Mouse (Mus musculus): Measurements from ENCODE around the gene Kctd3. TPM values are rescaled to one million over a fixed set of nuclear protein-coding genes. Genes with fewer than 3 reads are reported as not detected.
A peak's percentile ranks its signal among the peaks of the same experiment; 100 is the strongest.
"Not testable (repeated sequence)": the region's sequence is repeated elsewhere in the genome, so short reads cannot be mapped to it uniquely, and the experiment has no call there.

Gene Kctd3
- 10 to 100 TPM; 14.8 to 77.1 (median 51.3) TPM for total RNA-seq (2018; cell fraction: chromatin; rRNA removed)
- total RNA-seq (2018; cell fraction: cytosol; rRNA removed) = 10 to 100 TPM in 5 of 26 experiments, 1 to 10 TPM in 21; 6.4 to 11.7 (median 8.3) TPM
- 10 to 100 TPM; 13.0 to 49.4 (median 25.3) TPM for total RNA-seq (2018; cell fraction: nucleus; rRNA removed)
- polyA plus RNA-seq (2018) = 6.9 to 8.8 TPM (median 8.8 TPM) in 3 replicates

- Histone ChIP-seq H3K36me3 (ENCODE audit: inconsistent target) (no peaks in the 10 kb centered on the region), H3K27ac (no peak within 1 kb of the TSS)
- under 1% methylated on average over 68 of the region's 74 CpGs for WGBS (ENCODE audit: missing documents)
Observed at GRCm38 (mm10) chr1:189007239-189007979, at the start of gene Kctd3. Gene Kctd3, minus strand, starts transcription at chr1:189007841.

GRCm38 (mm10) chr1:189057425-189057824 is 49.8 kb upstream of the Kctd3 start:
- Histone ChIP-seq H3K79me2 (ENCODE audit: inconsistent target) (no peaks in the 10 kb centered on the region), H3K36me3 (ENCODE audit: inconsistent target) (no peaks in the 10 kb centered on the region), H3K4me3 (ENCODE audit: inconsistent target) (no peak overlapping the region), H3K27ac (no peak overlapping the region)
- WGBS (ENCODE audit: missing documents) = 71% methylated on average over 4 of the region's 4 CpGs

More at GRCm38 (mm10) chr1:189007239-189007979, at the start of gene Kctd3:
- Histone ChIP-seq H3K79me2 (ENCODE audit: inconsistent target) (peaks cover 49% of the 10 kb centered on the region), H3K4me3 (ENCODE audit: inconsistent target) (peak within 1 kb of the TSS; percentile 60)

GRCm38 (mm10) chr1:189055933-189056332 is 48.3 kb upstream of the Kctd3 start:
- WGBS (ENCODE audit: missing documents) = 64% methylated on average over 2 of the region's 2 CpGs
- H3K4me3 ChIP-seq (ENCODE audit: inconsistent target) = no peak overlapping the region
- H3K36me3 ChIP-seq (ENCODE audit: inconsistent target) = no peaks in the 10 kb centered on the region
- H3K27ac ChIP-seq = no peak overlapping the region
- no peaks in the 10 kb centered on the region for H3K79me2 ChIP-seq (ENCODE audit: inconsistent target)

GRCm38 (mm10) chr1:189054941-189055551 is 47.4 kb upstream of the Kctd3 start:
- no peak overlapping the region for H3K4me3 ChIP-seq (ENCODE audit: inconsistent target)
- WGBS (ENCODE audit: missing documents) = 82% methylated on average over 8 of the region's 8 CpGs

GRCm38 (mm10) chr1:189054191-189054590 is 46.5 kb upstream of the Kctd3 start:
- no peak overlapping the region for H3K27ac ChIP-seq
- WGBS (ENCODE audit: missing documents) = 2% methylated on average over 5 of the region's 5 CpGs

More at GRCm38 (mm10) chr1:189054941-189055551, 47.4 kb upstream of the Kctd3 start:
- H3K36me3 ChIP-seq (ENCODE audit: inconsistent target) = no peaks in the 10 kb centered on the region
- H3K79me2 ChIP-seq (ENCODE audit: inconsistent target) = no peaks in the 10 kb centered on the region
- no peak overlapping the region for H3K27ac ChIP-seq

GRCm38 (mm10) chr1:189052189-189052588 is 44.5 kb upstream of the Kctd3 start:
- Histone ChIP-seq H3K79me2 (ENCODE audit: inconsistent target) (no peaks in the 10 kb centered on the region), H3K4me3 (ENCODE audit: inconsistent target) (no peak overlapping the region), H3K27ac (no peak overlapping the region), H3K36me3 (ENCODE audit: inconsistent target) (no peaks in the 10 kb centered on the region)
- 91% methylated on average over 4 of the region's 4 CpGs for WGBS (ENCODE audit: missing documents)

More at GRCm38 (mm10) chr1:189054191-189054590, 46.5 kb upstream of the Kctd3 start:
- Histone ChIP-seq H3K36me3 (ENCODE audit: inconsistent target) (no peaks in the 10 kb centered on the region), H3K4me3 (ENCODE audit: inconsistent target) (no peak overlapping the region), H3K79me2 (ENCODE audit: inconsistent target) (no peaks in the 10 kb centered on the region)

GRCm38 (mm10) chr1:189050122-189050521 is 42.5 kb upstream of the Kctd3 start:
- no peaks in the 10 kb centered on the region for H3K36me3 ChIP-seq (ENCODE audit: inconsistent target)
- WGBS (ENCODE audit: missing documents) = 70% methylated on average over 3 of the region's 3 CpGs
- H3K79me2 ChIP-seq (ENCODE audit: inconsistent target) = no peaks in the 10 kb centered on the region
- no peak overlapping the region for H3K4me3 ChIP-seq (ENCODE audit: inconsistent target)
- H3K27ac ChIP-seq = no peak overlapping the region

GRCm38 (mm10) chr1:189048331-189048730 is 40.7 kb upstream of the Kctd3 start:
- H3K79me2 ChIP-seq (ENCODE audit: inconsistent target) = no peaks in the 10 kb centered on the region
- H3K27ac ChIP-seq = no peak overlapping the region
- no peak overlapping the region for H3K4me3 ChIP-seq (ENCODE audit: inconsistent target)
- H3K36me3 ChIP-seq (ENCODE audit: inconsistent target) = no peaks in the 10 kb centered on the region
- WGBS (ENCODE audit: missing documents) = 88% methylated on average over 2 of the region's 2 CpGs

GRCm38 (mm10) chr1:189047918-189048317 is 40.3 kb upstream of the Kctd3 start:
- no peaks in the 10 kb centered on the region for H3K79me2 ChIP-seq (ENCODE audit: inconsistent target)
- H3K36me3 ChIP-seq (ENCODE audit: inconsistent target) = no peaks in the 10 kb centered on the region
- no peak overlapping the region for H3K4me3 ChIP-seq (ENCODE audit: inconsistent target)
- WGBS (ENCODE audit: missing documents) = 86% methylated on average over 3 of the region's 3 CpGs
- H3K27ac ChIP-seq = no peak overlapping the region

- H3K36me3 ChIP-seq (ENCODE audit: inconsistent target) = no peaks in the 10 kb centered on the region
- WGBS (ENCODE audit: missing documents) = 77% methylated on average over 3 of the region's 3 CpGs
- H3K27ac ChIP-seq = no peak overlapping the region
- H3K79me2 ChIP-seq (ENCODE audit: inconsistent target) = no peaks in the 10 kb centered on the region
- no peak overlapping the region for H3K4me3 ChIP-seq (ENCODE audit: inconsistent target)
Observed at GRCm38 (mm10) chr1:189046831-189047230, 39.2 kb upstream of the Kctd3 start.

GRCm38 (mm10) chr1:189046301-189046700 is 38.7 kb upstream of the Kctd3 start:
- Histone ChIP-seq H3K27ac (no peak overlapping the region), H3K36me3 (ENCODE audit: inconsistent target) (no peaks in the 10 kb centered on the region), H3K4me3 (ENCODE audit: inconsistent target) (no peak overlapping the region), H3K79me2 (ENCODE audit: inconsistent target) (no peaks in the 10 kb centered on the region)
- 76% methylated on average over 3 of the region's 3 CpGs for WGBS (ENCODE audit: missing documents)

GRCm38 (mm10) chr1:189041261-189041660 is 33.6 kb upstream of the Kctd3 start:
- Histone ChIP-seq H3K27ac (no peak overlapping the region), H3K79me2 (ENCODE audit: inconsistent target) (no peaks in the 10 kb centered on the region), H3K36me3 (ENCODE audit: inconsistent target) (no peaks in the 10 kb centered on the region), H3K4me3 (ENCODE audit: inconsistent target) (no peak overlapping the region)
- 4% methylated on average over 12 of the region's 12 CpGs for WGBS (ENCODE audit: missing documents)

- H3K79me2 ChIP-seq (ENCODE audit: inconsistent target) = no peaks in the 10 kb centered on the region
- no peaks in the 10 kb centered on the region for H3K36me3 ChIP-seq (ENCODE audit: inconsistent target)
- WGBS (ENCODE audit: missing documents) = 95% methylated on average over 5 of the region's 5 CpGs
- no peak overlapping the region for H3K4me3 ChIP-seq (ENCODE audit: inconsistent target)
- H3K27ac ChIP-seq = no peak overlapping the region
Observed at GRCm38 (mm10) chr1:189039348-189039747, 31.7 kb upstream of the Kctd3 start.

GRCm38 (mm10) chr1:189032817-189033216 is 25.2 kb upstream of the Kctd3 start:
- H3K27ac ChIP-seq; H3K36me3 ChIP-seq (ENCODE audit: inconsistent target); H3K79me2 ChIP-seq (ENCODE audit: inconsistent target); H3K4me3 ChIP-seq (ENCODE audit: inconsistent target): not testable (repeated sequence)
- WGBS (ENCODE audit: missing documents) = 92% methylated on average over 2 of the region's 2 CpGs

GRCm38 (mm10) chr1:189030975-189031374 is 23.3 kb upstream of the Kctd3 start:
- no peak overlapping the region for H3K4me3 ChIP-seq (ENCODE audit: inconsistent target)
- no peak overlapping the region for H3K27ac ChIP-seq
- H3K36me3 ChIP-seq (ENCODE audit: inconsistent target) = no peaks in the 10 kb centered on the region
- no peaks in the 10 kb centered on the region for H3K79me2 ChIP-seq (ENCODE audit: inconsistent target)
- WGBS (ENCODE audit: missing documents) = 59% methylated on average over 7 of the region's 7 CpGs

All from macrophage (primary cell).